Mouse (Mus musculus) CH12.LX (cell line): ENCODE measurements around the gene Hoxb1.

ENCODE experiments used
- CHD2 ChIP-seq: IDR thresholded peaks from 2 replicates; pipeline ENCODE4 v1.6.1; 2011; ENCODE audit warnings: low read length, improper control_type of control experiment
- CTCF ChIP-seq, 2 experiments: IDR thresholded peaks in 1 of 2; conservative IDR thresholded peaks in 1 of 2; 2 replicates each; pipeline ENCODE4 v1.5.1; 2011 to 2012; ENCODE audit warnings: low read depth in 2 of 2, low read length in 2 of 2, improper control_type of control experiment in 1 of 2, inconsistent platforms in 1 of 2, mild to moderate bottlenecking in 1 of 2, moderate library complexity in 1 of 2
- ELF1 ChIP-seq: IDR thresholded peaks from 2 replicates; pipeline ENCODE4 v1.6.1; 2014; ENCODE audit warnings: low read depth, mild to moderate bottlenecking, inconsistent platforms, low read length, improper control_type of control experiment
- EP300 ChIP-seq: IDR thresholded peaks from 2 replicates; pipeline ENCODE4 v1.6.1; 2011; ENCODE audit warnings: low read length, improper control_type of control experiment
- GABPA ChIP-seq: IDR thresholded peaks from 2 replicates; pipeline ENCODE4 v1.6.1; 2012; ENCODE audit warnings: low read depth, low read length, improper control_type of control experiment, inconsistent platforms; ENCODE audit not compliant: insufficient replicate concordance
- IRF4 ChIP-seq: IDR thresholded peaks from 2 replicates; pipeline ENCODE4 v1.6.1; 2014; ENCODE audit warnings: low read depth, mild to moderate bottlenecking, inconsistent platforms, low read length, improper control_type of control experiment
- MAFK ChIP-seq: IDR thresholded peaks from 2 replicates; pipeline ENCODE4 v1.6.1; 2011; ENCODE audit warnings: low read length, improper control_type of control experiment; ENCODE audit not compliant: insufficient replicate concordance
- MAZ ChIP-seq: IDR thresholded peaks from 2 replicates; pipeline ENCODE4 v1.6.1; 2012; ENCODE audit warnings: low read depth, mild to moderate bottlenecking, inconsistent platforms, low read length, improper control_type of control experiment, moderate library complexity
- MYC ChIP-seq: IDR thresholded peaks from 2 replicates; pipeline ENCODE4 v1.6.1; 2011; ENCODE audit warnings: low read depth, mild to moderate bottlenecking, improper control_type of control experiment, low read length
- NELFE ChIP-seq: IDR thresholded peaks from 2 replicates; pipeline ENCODE4 v1.6.1; 2011; ENCODE audit warnings: low read depth, low read length, improper control_type of control experiment
- PAX5 ChIP-seq: IDR thresholded peaks from 2 replicates; pipeline ENCODE4 v1.6.1; 2012; ENCODE audit warnings: low read length, inconsistent platforms, mixed read lengths
- POLR2A ChIP-seq: IDR thresholded peaks from 2 replicates; pipeline ENCODE4 v1.6.1; 2011; ENCODE audit warnings: low read depth, mild to moderate bottlenecking, improper control_type of control experiment, low read length
- USF1 ChIP-seq: IDR thresholded peaks from 2 replicates; pipeline ENCODE4 v1.6.1; 2014; ENCODE audit warnings: low read depth, mild to moderate bottlenecking, inconsistent platforms, low read length, improper control_type of control experiment

GRCm38 (mm10) chr11:96351831-96352230 lies 13.7 kb upstream of the Hoxb1 start:
- TF ChIP-seq MYC: no peak
- TF ChIP-seq CTCF (conservative IDR thresholded peaks at IDR 0.05 in 1 of 2, IDR thresholded peaks at IDR 0.05 in 1 of 2; ENCODE audit: low read depth in 2 of 2, low read length in 2 of 2): no peak
- no peak for TF ChIP-seq EP300
- TF ChIP-seq CHD2: no peak
- TF ChIP-seq POLR2A: no peak
- no peak for TF ChIP-seq USF1
- TF ChIP-seq GABPA: no peak
- TF ChIP-seq MAFK: no peak
- no peak for TF ChIP-seq PAX5
- TF ChIP-seq MAZ: no peak
- TF ChIP-seq IRF4: no peak
- TF ChIP-seq NELFE: no peak
- TF ChIP-seq ELF1: no peak
